Comparison of ENCODE assay signal across 12 mouse cellular contexts in the genomic region with DNA sequence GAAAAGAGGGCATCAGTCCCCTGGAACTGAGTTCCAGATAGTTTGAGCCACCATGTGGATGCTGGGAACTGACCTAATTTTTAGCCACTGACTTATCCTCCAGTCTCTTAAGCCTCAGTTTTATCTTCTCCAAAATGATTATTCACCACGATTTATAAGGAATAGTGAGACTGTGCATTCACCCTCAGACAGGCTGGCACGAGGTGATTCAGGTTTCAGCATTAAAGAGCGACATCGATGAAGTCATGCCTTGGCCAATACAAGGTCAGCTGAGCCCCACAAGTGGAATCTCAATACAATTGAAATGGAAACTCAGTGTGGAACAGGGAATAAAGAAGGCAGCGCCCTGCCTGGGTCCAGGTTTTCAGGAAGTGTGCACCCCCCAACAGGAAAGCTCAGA.
"Had no signal": no experiment of that assay in that cellular context is flagged by ENCODE, and none has a peak within 500 bp of the region (broad histone marks: within the 10 kb centered on the region; RNA-seq: fewer than 3 reads in every experiment).

No protein-coding gene starts in this region.

- DNase-seq: retina, postnatal 1 day; right cerebral cortex, adult 18-20 months; right cerebral cortex, postnatal 14 days; right cerebral cortex, postnatal 25 days; right cerebral cortex, postnatal 4 days; spleen, adult 18-20 months; thymus, adult 18-20 months; thymus, adult 2 months; thymus, postnatal 14 days; thymus, postnatal 25 days; thymus, postnatal 36 days; thymus, postnatal 4 days had no signal
